ENCODE assay signal across 8 mouse cellular contexts in the genomic region with DNA sequence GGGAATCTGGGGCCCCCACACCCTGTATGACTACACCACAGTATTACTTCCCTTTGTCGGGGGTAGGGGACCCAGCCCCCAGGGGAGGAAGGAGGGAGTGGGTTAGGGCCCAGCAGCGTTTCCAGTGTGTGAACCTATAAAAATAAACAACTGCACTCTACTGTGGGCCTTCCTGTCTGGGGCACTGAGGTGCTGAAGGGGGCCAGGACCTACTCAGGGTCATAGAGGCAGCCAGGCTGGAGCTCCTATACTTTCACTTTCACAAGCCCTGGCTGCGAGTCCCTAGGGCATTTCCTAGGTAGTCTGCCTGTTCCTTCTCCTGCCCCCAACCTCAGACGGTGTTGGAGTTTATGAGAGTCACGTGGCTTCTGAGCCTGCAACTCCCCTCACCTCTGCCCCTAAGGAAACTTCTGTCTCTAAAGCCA. TPM values are rescaled to one million over a fixed set of nuclear protein-coding genes. Genes with fewer than 3 reads are reported as not detected.
DNase-seq lines count a peak whose midpoint lies in the region; ATAC-seq and TF ChIP-seq lines count a peak whose summit lies in the region.

No protein-coding gene starts in this region.

- H3K4me2 ChIP-seq in hindbrain, embryonic 16.5 days (ENCODE audit: low read length): no peak overlapping the region
- H3K4me2 ChIP-seq in midbrain, embryonic 15.5 days: no peak overlapping the region

- peak; percentile 63 for ATAC-seq in granulocyte monocyte progenitor cell, adult 5-6 weeks (replicated peaks; ENCODE audit: poor library complexity, severe bottlenecking)
- ATAC-seq in hindbrain, embryonic 16.5 days: no peak
- no peak; the same call in 1 of the 2 replicates for ATAC-seq in midbrain, embryonic 15.5 days (replicated peaks)

- no peaks in the 10 kb centered on the region for H3K9me3 ChIP-seq in hindbrain, embryonic 16.5 days (ENCODE audit: control insufficient read depth, low read length)
- H3K9me3 ChIP-seq in midbrain, embryonic 15.5 days: no peaks in the 10 kb centered on the region

- DNase-seq in layer of hippocampus, adult 2 months (ENCODE audit: low spot score in 2 of 2): no peak
- no peak for DNase-seq in layer of hippocampus, postnatal 14 days (ENCODE audit: low spot score in 2 of 2)
- peak; percentile 56 to 64 for DNase-seq in kidney, postnatal 36 days
- DNase-seq in urinary bladder, adult 2 months (ENCODE audit: low spot score): no peak

- H3K9ac ChIP-seq in hindbrain, embryonic 16.5 days (ENCODE audit: low read depth, low read length): no peak overlapping the region
- H3K9ac ChIP-seq in midbrain, embryonic 15.5 days: no peak overlapping the region

- no peak overlapping the region for H3K4me3 ChIP-seq in layer of hippocampus, adult 2 months
- H3K4me3 ChIP-seq in olfactory bulb, adult 2 months (ENCODE audit: insufficient read depth, low read depth, low read length): no peak overlapping the region
- no peak overlapping the region for H3K4me3 ChIP-seq in hindbrain, embryonic 16.5 days (ENCODE audit: low read length)
- H3K4me3 ChIP-seq in midbrain, embryonic 15.5 days: no peak overlapping the region

- peaks cover 16% of the 10 kb centered on the region for H3K4me1 ChIP-seq in olfactory bulb, adult 2 months (ENCODE audit: control insufficient read depth, insufficient read depth, low read length)
- H3K4me1 ChIP-seq in hindbrain, embryonic 16.5 days (ENCODE audit: control insufficient read depth, insufficient read depth, low read depth, low read length): no peaks in the 10 kb centered on the region
- H3K4me1 ChIP-seq in midbrain, embryonic 15.5 days: no peaks in the 10 kb centered on the region

- TF ChIP-seq CTCF in layer of hippocampus, adult 2 months (conservative IDR thresholded peaks at IDR 0.05): no peak
- TF ChIP-seq CTCF in olfactory bulb, adult 2 months (IDR thresholded peaks at IDR 0.05; ENCODE audit: insufficient read depth, low read depth, low read length): no peak

- peak overlapping the region; percentile 79 for H3K27ac ChIP-seq in layer of hippocampus, adult 2 months
- H3K27ac ChIP-seq in olfactory bulb, adult 2 months (ENCODE audit: insufficient read depth, low read depth, low read length): peak overlapping the region; percentile 25; the same call in 1 of the 2 replicates
- no peak overlapping the region for H3K27ac ChIP-seq in hindbrain, embryonic 16.5 days (ENCODE audit: low read depth, low read length)
- no peak overlapping the region for H3K27ac ChIP-seq in midbrain, embryonic 15.5 days

- 71% methylated on average over 5 of the region's 5 CpGs for WGBS in olfactory bulb, adult 2 months
- WGBS in hindbrain, embryonic 16.5 days: 77% methylated on average over 5 of the region's 5 CpGs
- 75% methylated on average over 5 of the region's 5 CpGs for whole genome bisulfite sequencing in midbrain, embryonic 15.5 days

- H3K36me3 ChIP-seq in hindbrain, embryonic 16.5 days (ENCODE audit: control insufficient read depth, insufficient read depth, low read length): peaks cover 35% of the 10 kb centered on the region
- peaks cover 61% of the 10 kb centered on the region for H3K36me3 ChIP-seq in midbrain, embryonic 15.5 days (replicated peaks)

- no peaks in the 10 kb centered on the region for H3K27me3 ChIP-seq in hindbrain, embryonic 16.5 days (replicated peaks; ENCODE audit: control insufficient read depth, insufficient read depth, low read length)
- H3K27me3 ChIP-seq in midbrain, embryonic 15.5 days (replicated peaks): no peaks in the 10 kb centered on the region

- TF ChIP-seq POLR2A in olfactory bulb, adult 2 months (IDR thresholded peaks at IDR 0.05; ENCODE audit: insufficient read depth, low read depth, low read length): no peak

RNA-seq across cellular contexts. Expression of a gene that starts 11.8 kb away (rescaled TPM):
- total RNA-seq in layer of hippocampus, adult 2 months (2021): 100 to 1,000 TPM; 111 to 123 TPM
- 10 to 100 TPM; 73.9 to 83.2 TPM for total RNA-seq in layer of hippocampus, postnatal 14 days (2021)
- total RNA-seq in granulocyte monocyte progenitor cell, adult 5-6 weeks (2014; fragmentation: Nextera tagmentation): 19.6 and 60.2 TPM in 2 replicates
- total RNA-seq in granulocyte monocyte progenitor cell, adult 5-6 weeks (2017): 31.3 and 38.6 TPM in 2 replicates
- not detected in 2 replicates for polyA plus RNA-seq in olfactory bulb, adult 2 months (2012; ENCODE audit: insufficient read depth, insufficient read length, low replicate concordance, missing spikeins)
- polyA plus RNA-seq in urinary bladder, adult 2 months (2012; rRNA removed): 154 and 160 TPM in 2 replicates
- polyA plus RNA-seq in hindbrain, embryonic 16.5 days (2015; fragmentation: Nextera tagmentation; extraction: Ambion mirVana): 109 and 113 TPM in 2 replicates
- polyA plus RNA-seq in midbrain, embryonic 15.5 days (2015; fragmentation: Nextera tagmentation; extraction: Ambion mirVana): 99.5 and 101 TPM in 2 replicates

RNA-seq across cellular contexts. Expression of a gene that starts 14.0 kb away (rescaled TPM):
- total RNA-seq in layer of hippocampus, adult 2 months (2021): 100 to 1,000 TPM; 173 to 180 TPM
- total RNA-seq in layer of hippocampus, postnatal 14 days (2021): 100 to 1,000 TPM; 192 to 214 TPM
- 11.3 and 16.8 TPM in 2 replicates for total RNA-seq in granulocyte monocyte progenitor cell, adult 5-6 weeks (2014; fragmentation: Nextera tagmentation)
- total RNA-seq in granulocyte monocyte progenitor cell, adult 5-6 weeks (2017): 4.5 and 24.3 TPM in 2 replicates
- not detected in 2 replicates for polyA plus RNA-seq in olfactory bulb, adult 2 months (2012; ENCODE audit: insufficient read depth, insufficient read length, low replicate concordance, missing spikeins)
- polyA plus RNA-seq in urinary bladder, adult 2 months (2012; rRNA removed): 44.1 and 45.2 TPM in 2 replicates
- polyA plus RNA-seq in hindbrain, embryonic 16.5 days (2015; fragmentation: Nextera tagmentation; extraction: Ambion mirVana): 87.3 and 91.9 TPM in 2 replicates
- 97.7 and 102 TPM in 2 replicates for polyA plus RNA-seq in midbrain, embryonic 15.5 days (2015; fragmentation: Nextera tagmentation; extraction: Ambion mirVana)

RNA-seq across cellular contexts. Expression of a gene that starts 16.8 kb away (rescaled TPM):
- total RNA-seq in layer of hippocampus, adult 2 months (2021): 10 to 100 TPM; 29.5 to 33.9 TPM
- 10 to 100 TPM; 25.0 to 34.1 TPM for total RNA-seq in layer of hippocampus, postnatal 14 days (2021)
- 119 and 155 TPM in 2 replicates for total RNA-seq in granulocyte monocyte progenitor cell, adult 5-6 weeks (2014; fragmentation: Nextera tagmentation)
- total RNA-seq in granulocyte monocyte progenitor cell, adult 5-6 weeks (2017): 33.7 and 36.5 TPM in 2 replicates
- not detected in 2 replicates for polyA plus RNA-seq in olfactory bulb, adult 2 months (2012; ENCODE audit: insufficient read depth, insufficient read length, low replicate concordance, missing spikeins)
- polyA plus RNA-seq in urinary bladder, adult 2 months (2012; rRNA removed): 74.4 and 89.6 TPM in 2 replicates
- 85.4 and 86.4 TPM in 2 replicates for polyA plus RNA-seq in hindbrain, embryonic 16.5 days (2015; fragmentation: Nextera tagmentation; extraction: Ambion mirVana)
- polyA plus RNA-seq in midbrain, embryonic 15.5 days (2015; fragmentation: Nextera tagmentation; extraction: Ambion mirVana): 92.3 and 92.9 TPM in 2 replicates

RNA-seq across cellular contexts. Expression of a gene that starts 25.8 kb away (rescaled TPM):
- total RNA-seq in layer of hippocampus, adult 2 months (2021): under 1 TPM; 0.07 to 0.08 TPM
- not detected for total RNA-seq in layer of hippocampus, postnatal 14 days (2021)
- total RNA-seq in granulocyte monocyte progenitor cell, adult 5-6 weeks (2014; fragmentation: Nextera tagmentation): not detected in 2 replicates
- total RNA-seq in granulocyte monocyte progenitor cell, adult 5-6 weeks (2017): not detected in 2 replicates
- not detected in 2 replicates for polyA plus RNA-seq in olfactory bulb, adult 2 months (2012; ENCODE audit: insufficient read depth, insufficient read length, low replicate concordance, missing spikeins)
- 0.04 and 0.10 TPM in 2 replicates for polyA plus RNA-seq in urinary bladder, adult 2 months (2012; rRNA removed)
- polyA plus RNA-seq in hindbrain, embryonic 16.5 days (2015; fragmentation: Nextera tagmentation; extraction: Ambion mirVana): not detected in 2 replicates
- polyA plus RNA-seq in midbrain, embryonic 15.5 days (2015; fragmentation: Nextera tagmentation; extraction: Ambion mirVana): 0.04 TPM in 1 of 2 replicates, not detected in the other

RNA-seq across cellular contexts. Expression of a gene that starts 30.0 kb away (rescaled TPM):
- under 1 TPM in 1 of 2 experiments, not detected in 1; 0.17 TPM for total RNA-seq in layer of hippocampus, adult 2 months (2021)
- total RNA-seq in layer of hippocampus, postnatal 14 days (2021): not detected
- not detected in 2 replicates for total RNA-seq in granulocyte monocyte progenitor cell, adult 5-6 weeks (2014; fragmentation: Nextera tagmentation)
- total RNA-seq in granulocyte monocyte progenitor cell, adult 5-6 weeks (2017): not detected in 2 replicates
- polyA plus RNA-seq in olfactory bulb, adult 2 months (2012; ENCODE audit: insufficient read depth, insufficient read length, low replicate concordance, missing spikeins): not detected in 2 replicates
- 0.30 and 0.31 TPM in 2 replicates for polyA plus RNA-seq in urinary bladder, adult 2 months (2012; rRNA removed)
- polyA plus RNA-seq in hindbrain, embryonic 16.5 days (2015; fragmentation: Nextera tagmentation; extraction: Ambion mirVana): 0.24 and 0.29 TPM in 2 replicates
- 0.22 and 0.28 TPM in 2 replicates for polyA plus RNA-seq in midbrain, embryonic 15.5 days (2015; fragmentation: Nextera tagmentation; extraction: Ambion mirVana)

Comparison
In these comparisons a context has a peak if more than half of its experiments do, and no peak if none do; other contexts are left out.
1. DNase-seq: peak in kidney, postnatal 36 days (2 of 2); none in layer of hippocampus, adult 2 months (0 of 2), layer of hippocampus, postnatal 14 days (0 of 2) and urinary bladder, adult 2 months (single experiment).
2. H3K27ac ChIP-seq: peak in layer of hippocampus, adult 2 months (single experiment) and olfactory bulb, adult 2 months (single experiment); none in hindbrain, embryonic 16.5 days (single experiment) and midbrain, embryonic 15.5 days (single experiment).
3. RNA of a gene that starts 11.8 kb away (polyA plus RNA-seq): 154 to 160 TPM in urinary bladder, adult 2 months, 109 to 113 TPM in hindbrain, embryonic 16.5 days and 99.5 to 101 TPM in midbrain, embryonic 15.5 days; not detected in olfactory bulb, adult 2 months; every median in the first group is over 100 times any median in the second.
4. RNA of a gene that starts 16.8 kb away (polyA plus RNA-seq): 92.3 to 92.9 TPM in midbrain, embryonic 15.5 days, 74.4 to 89.6 TPM in urinary bladder, adult 2 months and 85.4 to 86.4 TPM in hindbrain, embryonic 16.5 days; not detected in olfactory bulb, adult 2 months; every median in the first group is over 10 times any median in the second.